Mouse (Mus musculus): ENCODE results near the gene 1700001O22Rik. TPM values are rescaled to one million over a fixed set of nuclear protein-coding genes. Genes with fewer than 3 reads are reported as not detected.

The 1700001O22Rik gene
- polyA plus RNA-seq, 1 experiment = 4.7 TPM

DNA sequence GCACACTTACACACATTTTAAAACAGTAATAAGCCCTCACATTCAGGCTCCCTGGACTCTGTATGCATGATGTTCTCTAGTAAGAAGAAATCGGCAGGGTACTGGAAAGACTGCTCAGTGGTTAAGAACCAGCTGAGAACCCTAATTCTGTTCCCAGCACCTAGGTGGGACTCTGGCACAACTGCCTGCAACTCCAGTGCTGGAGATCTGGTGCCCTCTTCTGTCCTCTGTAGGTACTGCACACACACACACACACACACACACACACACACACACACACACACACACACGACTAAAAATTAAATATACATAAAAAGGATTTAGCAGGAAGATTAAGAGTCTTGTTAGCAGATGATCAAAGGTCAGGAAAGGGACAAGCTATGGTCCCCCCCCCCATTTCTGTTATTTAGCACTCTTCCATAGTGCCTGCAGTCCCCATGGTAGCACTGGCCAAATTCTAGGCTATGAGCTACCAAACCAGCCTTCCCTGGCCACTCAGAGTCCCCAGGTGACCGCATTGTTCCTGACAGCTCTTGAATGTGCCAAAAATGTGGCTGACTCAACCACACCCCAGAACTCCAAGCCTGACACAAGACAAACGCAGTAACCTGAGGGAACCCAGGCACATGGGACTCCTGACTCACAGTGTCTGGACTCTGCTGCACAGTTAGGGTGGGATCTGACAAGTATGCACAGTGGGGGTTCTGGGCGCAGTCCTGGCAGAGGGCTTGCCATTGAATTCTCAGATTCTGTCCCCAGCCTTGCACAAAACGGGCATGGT lies 47.3 kb downstream of the 1700001O22Rik start:
- WGBS = 79% methylated on average over 6 of the region's 6 CpGs
- Histone ChIP-seq H3K4me3 (replicated peaks; ENCODE audit: insufficient read depth, low read depth, low read length) (no peak overlapping the region), H3K27me3 (ENCODE audit: control insufficient read depth, insufficient read depth, low read length) (no peaks in the 10 kb centered on the region), H3K27ac (ENCODE audit: insufficient read depth, low read length) (no peak overlapping the region), H3K4me1 (ENCODE audit: control insufficient read depth, insufficient read depth, low read length) (no peaks in the 10 kb centered on the region)
- DNase-seq = no peak
- TF ChIP-seq POLR2A (IDR thresholded peaks at IDR 0.05; ENCODE audit: borderline replicate concordance, insufficient read depth, low read length) (no peak), CTCF (IDR thresholded peaks at IDR 0.05; ENCODE audit: borderline replicate concordance, insufficient read depth, low read depth, low read length) (no peak)

GRCm38 (mm10) chr2:30754831-30755230 lies 48.6 kb downstream of the 1700001O22Rik start:
- Histone ChIP-seq H3K27me3 (ENCODE audit: control insufficient read depth, insufficient read depth, low read length) (no peaks in the 10 kb centered on the region), H3K27ac (ENCODE audit: insufficient read depth, low read length) (no peak overlapping the region), H3K4me3 (replicated peaks; ENCODE audit: insufficient read depth, low read depth, low read length) (no peak overlapping the region), H3K4me1 (ENCODE audit: control insufficient read depth, insufficient read depth, low read length) (peaks cover 3% of the 10 kb centered on the region; the same call in 1 of the 2 replicates)
- TF ChIP-seq CTCF (IDR thresholded peaks at IDR 0.05; ENCODE audit: borderline replicate concordance, insufficient read depth, low read depth, low read length) = no peak
- no peak for TF ChIP-seq POLR2A (IDR thresholded peaks at IDR 0.05; ENCODE audit: borderline replicate concordance, insufficient read depth, low read length)
- DNase-seq = no peak
- WGBS = 70% methylated on average over 3 of the region's 3 CpGs

DNA sequence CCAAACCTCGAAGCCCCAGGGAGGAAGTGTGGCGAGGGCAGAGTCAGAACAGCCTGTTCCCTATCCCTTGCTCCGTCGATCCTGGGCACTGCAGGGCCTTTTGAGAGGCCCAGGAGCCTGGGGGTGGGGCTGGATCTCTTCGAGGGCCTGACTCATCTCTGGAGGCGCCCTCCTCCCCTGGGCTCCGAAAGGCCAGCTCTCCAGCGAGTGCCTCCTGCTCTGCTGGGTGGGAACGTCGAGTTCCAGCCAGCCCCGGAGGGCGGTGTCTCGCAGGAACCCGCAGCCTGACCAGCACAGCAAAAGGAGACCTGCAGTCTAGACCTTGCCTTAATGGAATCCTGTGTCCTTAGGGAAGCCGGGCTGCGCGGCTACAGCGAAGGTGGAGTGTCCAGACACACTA lies 50.2 kb downstream of the 1700001O22Rik start:
- WGBS = 42% methylated on average over 18 of the region's 18 CpGs
- peak in 1 of 2 experiments; percentile 33 for DNase-seq
- Histone ChIP-seq H3K4me3 (replicated peaks; ENCODE audit: insufficient read depth, low read depth, low read length) (no peak overlapping the region), H3K27me3 (ENCODE audit: control insufficient read depth, insufficient read depth, low read length) (no peaks in the 10 kb centered on the region), H3K27ac (ENCODE audit: insufficient read depth, low read length) (0 out of 2 replicates have a peak overlapping the region, but pooled peaks have one; percentile 23), H3K4me1 (ENCODE audit: control insufficient read depth, insufficient read depth, low read length) (peaks cover 3% of the 10 kb centered on the region; the same call in 1 of the 2 replicates)
- TF ChIP-seq POLR2A (IDR thresholded peaks at IDR 0.05; ENCODE audit: borderline replicate concordance, insufficient read depth, low read length) (no peak), CTCF (IDR thresholded peaks at IDR 0.05; ENCODE audit: borderline replicate concordance, insufficient read depth, low read depth, low read length) (no peak)

GRCm38 (mm10) chr2:30752471-30752870 lies 51.0 kb downstream of the 1700001O22Rik start:
- H3K4me3 ChIP-seq (replicated peaks; ENCODE audit: insufficient read depth, low read depth, low read length) = no peak overlapping the region
- H3K4me1 ChIP-seq (ENCODE audit: control insufficient read depth, insufficient read depth, low read length) = peaks cover 3% of the 10 kb centered on the region; the same call in 1 of the 2 replicates
- TF ChIP-seq CTCF (IDR thresholded peaks at IDR 0.05; ENCODE audit: borderline replicate concordance, insufficient read depth, low read depth, low read length) = no peak
- H3K27ac ChIP-seq (ENCODE audit: insufficient read depth, low read length) = no peak overlapping the region
- 99% methylated on average over 5 of the region's 5 CpGs for WGBS
- DNase-seq = no peak
- H3K27me3 ChIP-seq (ENCODE audit: control insufficient read depth, insufficient read depth, low read length) = no peaks in the 10 kb centered on the region

- 49% methylated on average over 5 of the region's 5 CpGs for WGBS
- Histone ChIP-seq H3K4me3 (replicated peaks; ENCODE audit: insufficient read depth, low read depth, low read length) (no peak overlapping the region), H3K27me3 (ENCODE audit: control insufficient read depth, insufficient read depth, low read length) (no peaks in the 10 kb centered on the region), H3K4me1 (ENCODE audit: control insufficient read depth, insufficient read depth, low read length) (peaks cover 3% of the 10 kb centered on the region; the same call in 1 of the 2 replicates), H3K27ac (ENCODE audit: insufficient read depth, low read length) (peak overlapping the region; percentile 53; the same call in 1 of the 2 replicates)
- DNase-seq = no peak
- TF ChIP-seq CTCF (IDR thresholded peaks at IDR 0.05; ENCODE audit: borderline replicate concordance, insufficient read depth, low read depth, low read length) = no peak
- TF ChIP-seq POLR2A (IDR thresholded peaks at IDR 0.05; ENCODE audit: borderline replicate concordance, insufficient read depth, low read length) = no peak
Measured at GRCm38 (mm10) chr2:30750025-30750424, 53.4 kb downstream of the 1700001O22Rik start.

- TF ChIP-seq CTCF (IDR thresholded peaks at IDR 0.05; ENCODE audit: borderline replicate concordance, insufficient read depth, low read depth, low read length) = no peak
- no peak for TF ChIP-seq POLR2A (IDR thresholded peaks at IDR 0.05; ENCODE audit: borderline replicate concordance, insufficient read depth, low read length)
- H3K27ac ChIP-seq (ENCODE audit: insufficient read depth, low read length) = no peak overlapping the region
- no peaks in the 10 kb centered on the region for H3K27me3 ChIP-seq (ENCODE audit: control insufficient read depth, insufficient read depth, low read length)
- H3K4me1 ChIP-seq (ENCODE audit: control insufficient read depth, insufficient read depth, low read length) = peaks cover 3% of the 10 kb centered on the region; the same call in 1 of the 2 replicates
- H3K4me3 ChIP-seq (replicated peaks; ENCODE audit: insufficient read depth, low read depth, low read length) = no peak overlapping the region
- 47% methylated on average over 4 of the region's 4 CpGs for WGBS
- DNase-seq = no peak
Measured at GRCm38 (mm10) chr2:30747602-30748162, 55.8 kb downstream of the 1700001O22Rik start.

Other genes starting within 250 kb of the 1700001O22Rik start
- 3.2 and 3.7 TPM in 2 replicates for gene Cstad, start 208.6 kb downstream of the 1700001O22Rik start, polyA plus RNA-seq (2012; rRNA removed)
- 37.1 and 37.8 TPM in 2 replicates for gene Ntmt1, start 4.2 kb upstream of the 1700001O22Rik start, polyA plus RNA-seq (2012; rRNA removed)
- gene Asb6, start 26.7 kb upstream of the 1700001O22Rik start, polyA plus RNA-seq (2012; rRNA removed) = 46.6 and 52.6 TPM in 2 replicates
- 1.7 and 2.1 TPM in 2 replicates for gene Prrx2, start 31.3 kb upstream of the 1700001O22Rik start, polyA plus RNA-seq (2012; rRNA removed)
- 3.7 and 4.3 TPM in 2 replicates for gene Ptges, start 126.2 kb upstream of the 1700001O22Rik start, polyA plus RNA-seq (2012; rRNA removed)
- gene Tor1b, start 149.3 kb upstream of the 1700001O22Rik start, polyA plus RNA-seq (2012; rRNA removed) = 38.0 and 40.6 TPM in 2 replicates
- 50.5 and 56.3 TPM in 2 replicates for gene Tor1a, start 164.3 kb upstream of the 1700001O22Rik start, polyA plus RNA-seq (2012; rRNA removed)
- gene BC005624, start 178.5 kb upstream of the 1700001O22Rik start, polyA plus RNA-seq (2012; rRNA removed) = 118 and 123 TPM in 2 replicates
- gene Usp20, start 178.6 kb upstream of the 1700001O22Rik start, polyA plus RNA-seq (2012; rRNA removed) = 59.2 and 68.6 TPM in 2 replicates